Mouse (Mus musculus): ENCODE results near the gene Synj2. TPM values are rescaled to one million over a fixed set of nuclear protein-coding genes. Genes with fewer than 3 reads are reported as not detected.
A peak's percentile ranks its signal among the peaks of the same experiment; 100 is the strongest.

Synj2 gene
- total RNA-seq, 4 experiments from 2014 or later, result 61.3 to 82.7 (median 71.8) TPM

GRCm38 (mm10) chr17:6036458-6036857, 95.4 kb downstream of the Synj2 start:
- no peak for DNase-seq (ENCODE audit: low spot score in 2 of 2)

- no peak for DNase-seq (ENCODE audit: low spot score in 2 of 2)
Observed at GRCm38 (mm10) chr17:6036872-6037271, 95.8 kb downstream of the Synj2 start.

GRCm38 (mm10) chr17:6037507-6037906, 96.4 kb downstream of the Synj2 start:
- DNase-seq (ENCODE audit: low spot score in 2 of 2), result no peak

GRCm38 (mm10) chr17:6052801-6053200, 111.7 kb downstream of the Synj2 start:
- no peak for DNase-seq (ENCODE audit: low spot score in 2 of 2)

GRCm38 (mm10) chr17:6054934-6055355, 113.9 kb downstream of the Synj2 start:
- DNase-seq (ENCODE audit: low spot score in 2 of 2), result no peak

- DNase-seq (ENCODE audit: low spot score in 2 of 2), result no peak
Observed at GRCm38 (mm10) chr17:6062793-6063192, 121.7 kb downstream of the Synj2 start.

GRCm38 (mm10) chr17:6063532-6063931, 122.5 kb downstream of the Synj2 start:
- no peak for DNase-seq (ENCODE audit: low spot score in 2 of 2)

GRCm38 (mm10) chr17:6066021-6066420, 124.9 kb downstream of the Synj2 start:
- DNase-seq (ENCODE audit: low spot score in 2 of 2), result no peak

GRCm38 (mm10) chr17:6067613-6068012, 126.5 kb downstream of the Synj2 start:
- no peak for DNase-seq (ENCODE audit: low spot score in 2 of 2)

GRCm38 (mm10) chr17:6069866-6070265, 128.8 kb downstream of the Synj2 start:
- DNase-seq (ENCODE audit: low spot score in 2 of 2), result no peak

- no peak for DNase-seq (ENCODE audit: low spot score in 2 of 2)
Observed at GRCm38 (mm10) chr17:6073405-6073804, 132.3 kb downstream of the Synj2 start.

- DNase-seq (ENCODE audit: low spot score in 2 of 2), result peak; percentile 95 to 98
Observed at GRCm38 (mm10) chr17:6079287-6080122, 138.4 kb downstream of the Synj2 start, which contains the start of the genes Serac1 and Gtf2h5. Gene Serac1, minus strand, starts transcription at chr17:6079741. Gene Gtf2h5, plus strand, starts transcription at chr17:6079786.

GRCm38 (mm10) chr17:6083323-6083890, 142.3 kb downstream of the Synj2 start:
- peak in 1 of 2 experiments; percentile 32 for DNase-seq (ENCODE audit: low spot score in 2 of 2)

GRCm38 (mm10) chr17:6091604-6092003, 150.5 kb downstream of the Synj2 start:
- DNase-seq (ENCODE audit: low spot score in 2 of 2), result no peak

Other genes starting within 250 kb of the Synj2 start
- gene Snx9, start 100.0 kb upstream of the Synj2 start, total RNA-seq (2022), result 10 to 100 TPM; 15.0 to 16.8 (median 15.5) TPM
- gene Serac1, start 138.5 kb downstream of the Synj2 start, total RNA-seq (2022), result 10 to 100 TPM; 15.7 to 23.6 (median 18.8) TPM
- 100 to 1,000 TPM; 106 to 122 (median 113) TPM for gene Gtf2h5, start 138.5 kb downstream of the Synj2 start, total RNA-seq (2022)
- 100 to 1,000 TPM; 325 to 332 (median 330) TPM for gene Tulp4, start 165.2 kb downstream of the Synj2 start, total RNA-seq (2022)